Mouse (Mus musculus): Measurements from ENCODE around the gene Sntn.

Gene Sntn

DNA sequence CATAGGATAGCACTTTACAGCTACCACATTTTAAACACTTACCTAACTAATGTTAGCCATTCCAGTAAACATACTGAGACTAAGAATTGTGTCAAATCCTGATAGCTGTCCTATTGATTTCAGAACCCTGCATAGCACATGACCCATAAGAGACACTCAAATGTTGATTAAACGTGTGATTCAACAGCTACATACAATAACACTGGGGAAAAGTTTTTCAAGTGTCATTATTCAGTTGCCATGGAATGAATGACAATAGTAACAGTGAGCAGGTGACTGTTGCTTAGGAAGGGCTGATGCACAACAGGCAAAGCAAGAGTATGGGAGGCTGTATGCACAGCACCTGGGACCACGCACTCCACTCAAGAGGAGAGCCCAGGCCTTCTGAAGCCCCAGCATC, at the start of gene Sntn:
Gene Sntn, plus strand, starts transcription at position 301 of the 400 bp plus-strand sequence.
- no peak for DNase-seq (ENCODE audit: low spot score)

DNA sequence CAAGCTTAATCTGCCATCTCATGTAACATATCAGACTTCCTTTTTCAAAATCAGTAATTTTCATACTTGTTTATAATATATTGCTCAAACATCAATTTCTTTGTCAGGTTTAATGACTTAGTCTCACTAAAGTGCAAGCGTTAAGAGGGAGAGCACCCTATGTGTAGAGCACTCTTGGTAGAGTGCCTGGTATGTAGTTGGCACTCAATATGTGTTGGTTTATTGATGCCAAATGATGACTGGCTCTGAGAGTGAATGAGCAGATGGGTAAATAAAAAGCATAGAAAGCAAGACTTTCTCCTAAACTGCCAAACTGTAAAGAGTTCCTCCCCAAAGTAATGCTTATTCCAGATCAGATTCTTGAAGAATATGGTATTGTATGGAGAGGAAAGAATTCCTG, 20.8 kb upstream of the Sntn start:
- no peak for DNase-seq (ENCODE audit: low spot score)

DNA sequence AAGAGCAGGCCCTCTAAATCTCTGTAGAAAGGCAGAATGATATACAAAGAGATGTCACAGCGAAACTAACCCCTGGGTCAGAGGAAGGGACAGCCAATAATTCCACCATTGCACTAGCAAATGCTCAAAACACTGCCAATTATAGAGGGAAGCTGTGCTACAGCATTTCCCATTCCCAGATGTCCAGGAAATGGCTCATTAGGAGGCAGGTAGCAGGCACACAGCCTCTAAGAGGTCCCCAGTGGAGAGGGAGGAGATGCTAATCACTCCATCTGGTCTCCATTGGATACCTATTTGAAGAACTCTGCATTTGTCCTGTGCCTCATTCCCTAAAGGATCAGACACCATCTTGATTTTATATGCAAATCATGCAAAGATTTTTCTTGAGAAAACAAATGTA, 19.6 kb upstream of the Sntn start:
- no peak for DNase-seq (ENCODE audit: low spot score)

DNA sequence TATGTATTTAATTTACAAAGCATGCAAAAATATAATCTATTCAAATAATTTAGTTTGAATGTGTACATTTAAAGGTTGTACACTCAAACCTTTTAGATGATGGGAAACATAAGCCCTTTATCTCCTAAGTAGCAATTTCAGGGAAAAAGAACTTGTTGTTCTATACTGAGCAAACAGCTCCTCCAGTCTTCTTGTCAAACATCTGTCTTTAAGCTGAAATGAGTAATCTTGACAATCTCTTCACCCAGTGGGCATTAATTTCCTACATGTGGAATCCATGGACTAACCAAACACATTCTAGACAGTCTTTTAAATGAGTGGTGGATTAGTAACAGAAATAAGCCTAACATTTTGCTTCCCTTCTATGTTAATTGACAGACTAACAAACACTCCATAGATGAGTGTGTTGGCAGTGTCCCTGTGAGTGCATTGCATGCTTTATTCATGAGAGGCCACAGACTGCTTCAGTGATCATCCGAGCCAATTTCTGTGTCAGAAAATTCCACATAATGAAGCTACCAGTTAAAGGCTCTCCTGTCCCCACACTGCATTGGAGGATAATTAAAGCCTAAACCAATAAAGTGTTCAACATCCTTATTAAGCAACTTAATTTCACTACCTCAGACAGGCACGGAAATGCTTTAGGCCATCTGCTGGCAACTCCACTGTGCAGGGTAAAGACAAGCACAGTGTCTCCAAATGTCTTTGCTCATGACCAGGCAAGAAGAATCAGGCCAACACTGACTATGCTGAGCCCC, 19.0 kb upstream of the Sntn start:
- DNase-seq (ENCODE audit: low spot score), result no peak

DNA sequence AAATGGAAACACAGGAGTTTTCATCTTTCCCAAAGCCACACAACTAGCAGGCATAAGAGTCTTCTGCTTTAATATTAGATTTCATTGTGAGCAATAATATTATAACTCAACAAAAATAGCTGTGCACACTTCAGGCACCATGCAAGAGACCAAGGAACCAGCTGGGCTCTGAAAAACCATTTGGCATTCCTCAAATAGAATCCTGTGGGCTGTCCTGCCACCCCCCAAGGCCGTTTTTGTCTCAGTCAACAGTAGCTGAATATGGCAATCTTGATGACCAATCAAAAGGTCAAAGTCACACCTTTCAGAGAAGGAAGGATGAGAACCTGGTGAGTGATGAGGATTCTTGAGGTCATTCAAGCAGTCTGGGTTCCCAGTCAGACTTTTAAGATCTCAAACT, 16.0 kb downstream of the Sntn start:
- no peak for DNase-seq (ENCODE audit: low spot score)

DNA sequence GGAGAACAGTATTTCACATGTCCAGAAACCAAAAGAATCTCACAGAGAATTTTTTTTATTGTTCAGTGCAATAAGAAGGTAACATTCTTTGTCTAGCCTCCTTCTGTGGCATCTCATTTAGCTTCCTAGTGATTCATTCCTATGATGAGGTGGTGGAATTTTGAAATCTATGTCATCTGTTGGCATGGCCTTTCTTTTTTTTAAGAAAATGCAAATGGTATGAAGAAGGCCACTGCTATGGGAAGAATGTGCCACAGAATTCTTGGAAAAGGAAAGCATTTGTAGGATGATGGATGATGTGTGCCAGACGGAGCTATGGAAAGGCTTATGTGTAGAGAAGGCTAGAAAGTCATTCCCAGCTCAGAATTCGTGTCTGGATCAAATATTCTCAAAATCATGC, 19.8 kb downstream of the Sntn start:
- no peak for DNase-seq (ENCODE audit: low spot score)

DNA sequence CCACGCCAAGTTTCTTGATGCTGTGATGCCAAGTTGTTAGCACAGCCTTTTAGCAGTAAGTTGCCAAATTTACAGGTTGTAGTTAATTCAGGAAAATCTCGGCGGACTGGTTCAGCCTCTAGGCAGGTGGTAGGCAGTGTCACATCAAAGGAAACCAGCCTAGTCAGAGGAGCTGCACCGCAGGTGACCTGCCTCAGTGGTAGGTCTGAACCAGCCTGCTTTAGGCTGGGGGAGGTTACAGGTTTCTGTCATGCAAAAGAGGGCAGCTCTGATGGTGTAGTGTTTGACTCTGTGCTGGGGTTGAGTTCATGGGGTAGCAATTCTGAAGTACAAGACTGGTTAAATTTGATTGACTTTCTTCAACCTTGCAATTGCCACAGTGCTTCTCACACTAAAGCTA, 61.6 kb downstream of the Sntn start:
- no peak for DNase-seq (ENCODE audit: low spot score)
